Mouse (Mus musculus) embryonic facial prominence, embryonic 15.5 days (tissue): Measurements from ENCODE around the gene Ccdc157. TPM values are rescaled to one million over a fixed set of nuclear protein-coding genes. Genes with fewer than 3 reads are reported as not detected.
"Not testable (repeated sequence)": the region's sequence is repeated elsewhere in the genome, so short reads cannot be mapped to it uniquely, and the experiment has no call there.

Source experiments
- ATAC-seq: fragments of 200-750 bp; cut with Nextera tagmentation; 2 replicates; pipeline ENCODE4 v1.8.0; 2017; ENCODE audit warnings: low read depth, moderate TSS enrichment; ENCODE audit not compliant: insufficient number of reproducible peaks, low FRiP score, low TSS enrichment
- H3K27ac ChIP-seq: fragments of 300-500 bp; sonication (generic); replicated peaks from 2 replicates; pipeline ENCODE4 v1.5.1; 2015; ENCODE audit warnings: mild to moderate bottlenecking, inconsistent platforms
- H3K27me3 ChIP-seq: fragments of 300-500 bp; sonication (generic); 2 replicates; pipeline ENCODE4 v1.6.1; 2015; ENCODE audit warnings: inconsistent platforms
- H3K36me3 ChIP-seq: fragments of 300-500 bp; sonication (generic); 2 replicates; pipeline ENCODE4 v1.6.1; 2015; ENCODE audit warnings: mild to moderate bottlenecking, inconsistent platforms
- H3K4me1 ChIP-seq: fragments of 300-500 bp; sonication (generic); 2 replicates; pipeline ENCODE4 v1.6.1; 2015; ENCODE audit warnings: inconsistent platforms
- H3K4me2 ChIP-seq: fragments of 300-500 bp; sonication (generic); replicated peaks from 2 replicates; pipeline ENCODE4 v1.6.1; 2015; ENCODE audit warnings: mild to moderate bottlenecking, inconsistent platforms
- H3K4me3 ChIP-seq: fragments of 300-500 bp; sonication (generic); replicated peaks from 2 replicates; pipeline ENCODE4 v1.5.1; 2015; ENCODE audit warnings: mild to moderate bottlenecking, inconsistent platforms
- H3K9ac ChIP-seq: fragments of 300-500 bp; sonication (generic); 2 replicates; pipeline ENCODE4 v1.6.1; 2015; ENCODE audit warnings: inconsistent platforms
- H3K9me3 ChIP-seq: fragments of 300-500 bp; sonication (generic); replicated peaks from 2 replicates; pipeline ENCODE4 v1.6.1; 2016; ENCODE audit warnings: inconsistent platforms
- WGBS: fragments of 180-500 bp; shearing (Covaris S2); methylation state at CpG from one replicate; pipeline ENCODE4 v1.1.7; 2015; 5-methylcytosine and 5-hydroxymethylcytosine counted together
- polyA plus RNA-seq: library from polyadenylated mRNA; unstranded; fragments of >200 nt; fragmentation: Nextera tagmentation; extraction: Ambion mirVana; gene quantifications from 2 replicates; pipeline ENCODE4 v1.2.1, GENCODE M21; 2015

Gene Ccdc157
- polyA plus RNA-seq, 1 experiment from 2014 or later = 16.6 TPM

- no peak overlapping the region for H3K9ac ChIP-seq
- H3K4me2 ChIP-seq = no peak overlapping the region
- no peak for ATAC-seq
- 80% methylated on average over 5 of the region's 5 CpGs for WGBS
- no peak overlapping the region for H3K4me3 ChIP-seq
- no peaks in the 10 kb centered on the region for H3K4me1 ChIP-seq
- H3K27me3 ChIP-seq = no peaks in the 10 kb centered on the region
- no peaks in the 10 kb centered on the region for H3K9me3 ChIP-seq
- H3K36me3 ChIP-seq = peaks cover 59% of the 10 kb centered on the region
- no peak overlapping the region for H3K27ac ChIP-seq
Measured at GRCm38 (mm10) chr11:4148120-4148519, 12.0 kb downstream of the Ccdc157 start.

GRCm38 (mm10) chr11:4147098-4147497 is 13.0 kb downstream of the Ccdc157 start:
- H3K9ac ChIP-seq = no peak overlapping the region
- H3K9me3 ChIP-seq = no peaks in the 10 kb centered on the region
- peaks cover 69% of the 10 kb centered on the region for H3K36me3 ChIP-seq
- H3K4me1 ChIP-seq = no peaks in the 10 kb centered on the region
- H3K4me2 ChIP-seq = no peak overlapping the region
- no peaks in the 10 kb centered on the region for H3K27me3 ChIP-seq
- no peak overlapping the region for H3K27ac ChIP-seq
- H3K4me3 ChIP-seq = no peak overlapping the region
- 86% methylated on average over 10 of the region's 10 CpGs for WGBS
- no peak for ATAC-seq

- ATAC-seq = no peak
- Histone ChIP-seq H3K9ac (no peak overlapping the region), H3K4me1 (no peaks in the 10 kb centered on the region), H3K4me3 (no peak overlapping the region), H3K4me2 (no peak overlapping the region), H3K27me3 (no peaks in the 10 kb centered on the region), H3K36me3 (peaks cover 73% of the 10 kb centered on the region), H3K9me3 (no peaks in the 10 kb centered on the region), H3K27ac (no peak overlapping the region)
- 68% methylated on average over 6 of the region's 6 CpGs for WGBS
Measured at GRCm38 (mm10) chr11:4146381-4146780, 13.7 kb downstream of the Ccdc157 start.

- H3K36me3 ChIP-seq = peaks cover 86% of the 10 kb centered on the region
- H3K27ac ChIP-seq = no peak overlapping the region
- H3K9me3 ChIP-seq = no peaks in the 10 kb centered on the region
- no peak for ATAC-seq
- 86% methylated on average over 21 of the region's 21 CpGs for WGBS
- H3K4me3 ChIP-seq = no peak overlapping the region
- H3K27me3 ChIP-seq = no peaks in the 10 kb centered on the region
- H3K9ac ChIP-seq = no peak overlapping the region
- H3K4me1 ChIP-seq = no peaks in the 10 kb centered on the region
- H3K4me2 ChIP-seq = no peak overlapping the region
Measured at GRCm38 (mm10) chr11:4143281-4144062, 16.6 kb downstream of the Ccdc157 start.

- H3K4me3 ChIP-seq = no peak overlapping the region
- no peak for ATAC-seq
- no peaks in the 10 kb centered on the region for H3K27me3 ChIP-seq
- H3K9me3 ChIP-seq = no peaks in the 10 kb centered on the region
- H3K4me1 ChIP-seq = no peaks in the 10 kb centered on the region
- peaks cover 75% of the 10 kb centered on the region for H3K36me3 ChIP-seq
- WGBS = 85% methylated on average over 4 of the region's 4 CpGs
- no peak overlapping the region for H3K4me2 ChIP-seq
- H3K27ac ChIP-seq = no peak overlapping the region
- no peak overlapping the region for H3K9ac ChIP-seq
Measured at GRCm38 (mm10) chr11:4142352-4142751, 17.7 kb downstream of the Ccdc157 start.

DNA sequence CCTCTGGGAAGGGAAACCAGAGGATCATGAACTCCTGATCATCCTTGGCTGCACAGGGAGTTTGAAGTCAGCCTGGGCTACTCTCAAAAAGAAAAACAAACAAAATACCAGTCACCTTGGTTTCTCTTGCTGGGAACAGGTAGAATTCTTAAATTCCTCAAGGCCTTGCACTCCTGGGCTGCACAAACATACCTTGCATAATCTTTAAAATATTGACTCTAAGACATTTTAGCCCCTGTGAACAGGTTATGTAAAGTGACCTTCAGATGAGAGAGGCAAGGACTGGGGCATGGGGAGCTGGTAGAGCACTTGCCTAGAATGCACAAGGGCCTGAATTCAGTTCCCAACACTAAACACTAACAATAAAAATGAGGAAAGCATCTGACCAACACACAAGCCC is 18.6 kb downstream of the Ccdc157 start:
- Histone ChIP-seq H3K9ac (no peak overlapping the region), H3K27me3 (no peaks in the 10 kb centered on the region), H3K27ac (no peak overlapping the region), H3K9me3 (no peaks in the 10 kb centered on the region), H3K4me3 (no peak overlapping the region), H3K4me1 (peaks cover 6% of the 10 kb centered on the region), H3K36me3 (peaks cover 68% of the 10 kb centered on the region), H3K4me2 (no peak overlapping the region)
- no peak for ATAC-seq

GRCm38 (mm10) chr11:4138964-4139363 is 21.1 kb downstream of the Ccdc157 start:
- Histone ChIP-seq H3K4me3 (no peak overlapping the region), H3K27me3 (no peaks in the 10 kb centered on the region), H3K4me1 (peaks cover 22% of the 10 kb centered on the region), H3K9me3 (no peaks in the 10 kb centered on the region), H3K36me3 (peaks cover 55% of the 10 kb centered on the region), H3K4me2 (no peak overlapping the region), H3K9ac (no peak overlapping the region), H3K27ac (no peak overlapping the region)
- 76% methylated on average over 2 of the region's 2 CpGs for WGBS
- no peak for ATAC-seq

- peak; percentile 89 for ATAC-seq
- 2% methylated on average over 65 of the region's 66 CpGs for WGBS
- H3K36me3 ChIP-seq = peaks cover 18% of the 10 kb centered on the region
- no peaks in the 10 kb centered on the region for H3K27me3 ChIP-seq
- H3K27ac ChIP-seq = peak within 1 kb of the TSS; percentile 80
- peak within 1 kb of the TSS; percentile 67 for H3K4me2 ChIP-seq
- peaks cover 22% of the 10 kb centered on the region for H3K4me1 ChIP-seq
- no peaks in the 10 kb centered on the region for H3K9me3 ChIP-seq
- H3K4me3 ChIP-seq = peak within 1 kb of the TSS; percentile 85
- peak within 1 kb of the TSS; percentile 94 for H3K9ac ChIP-seq
Measured at GRCm38 (mm10) chr11:4134986-4135935, 24.8 kb downstream of the Ccdc157 start, which contains the start of gene Rnf215. TSS of gene Rnf215 (plus strand) at chr11:4135202.

- H3K27ac ChIP-seq = no peak overlapping the region
- H3K27me3 ChIP-seq = no peaks in the 10 kb centered on the region
- H3K4me3 ChIP-seq = peak overlapping the region; percentile 85; the same call in 1 of the 2 replicates
- ATAC-seq = no peak
- peaks cover 22% of the 10 kb centered on the region for H3K4me1 ChIP-seq
- peaks cover 9% of the 10 kb centered on the region for H3K36me3 ChIP-seq
- 56% methylated on average over 6 of the region's 6 CpGs for WGBS
- no peaks in the 10 kb centered on the region for H3K9me3 ChIP-seq
- 0 out of 2 replicates have a peak overlapping the region, but pooled peaks have one; percentile 67 for H3K4me2 ChIP-seq
- no peak overlapping the region for H3K9ac ChIP-seq
Measured at GRCm38 (mm10) chr11:4134400-4134799, 25.7 kb downstream of the Ccdc157 start.

DNA sequence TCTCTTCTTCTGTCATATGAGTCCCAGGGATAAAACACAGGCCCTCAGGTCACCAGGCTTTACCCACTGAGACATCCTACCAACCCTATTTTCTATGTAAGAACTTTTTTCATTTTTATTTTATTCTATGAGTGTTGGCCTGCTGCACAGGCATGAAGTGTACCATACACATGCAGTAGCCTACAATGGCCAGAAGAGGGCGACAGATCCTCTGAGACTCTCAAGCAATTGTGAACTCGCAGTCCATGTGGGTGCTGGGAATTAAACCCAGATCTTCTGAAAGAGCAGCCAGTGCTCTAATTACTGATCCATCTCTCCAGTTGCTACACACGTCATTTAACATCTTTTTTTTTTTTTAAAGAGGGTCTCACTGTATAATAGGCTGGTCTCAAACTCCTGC is 26.6 kb downstream of the Ccdc157 start:
- H3K4me1 ChIP-seq = peaks cover 22% of the 10 kb centered on the region
- no peak overlapping the region for H3K4me2 ChIP-seq
- 53% methylated on average over 3 of the region's 3 CpGs for WGBS

GRCm38 (mm10) chr11:4128461-4128860 is 31.6 kb downstream of the Ccdc157 start:
- H3K4me2 ChIP-seq, H3K36me3 ChIP-seq, H3K27me3 ChIP-seq, H3K27ac ChIP-seq, H3K9ac ChIP-seq, ATAC-seq, H3K4me3 ChIP-seq, H3K9me3 ChIP-seq, H3K4me1 ChIP-seq: not testable (repeated sequence)
- 94% methylated on average over 4 of the region's 4 CpGs for WGBS

More for the DNA sequence above, 26.6 kb downstream of the Ccdc157 start:
- Histone ChIP-seq H3K36me3 (no peaks in the 10 kb centered on the region), H3K4me3 (no peak overlapping the region), H3K9me3 (no peaks in the 10 kb centered on the region), H3K27me3 (no peaks in the 10 kb centered on the region), H3K27ac (no peak overlapping the region), H3K9ac (no peak overlapping the region)
- no peak for ATAC-seq
